In the genomic region with DNA sequence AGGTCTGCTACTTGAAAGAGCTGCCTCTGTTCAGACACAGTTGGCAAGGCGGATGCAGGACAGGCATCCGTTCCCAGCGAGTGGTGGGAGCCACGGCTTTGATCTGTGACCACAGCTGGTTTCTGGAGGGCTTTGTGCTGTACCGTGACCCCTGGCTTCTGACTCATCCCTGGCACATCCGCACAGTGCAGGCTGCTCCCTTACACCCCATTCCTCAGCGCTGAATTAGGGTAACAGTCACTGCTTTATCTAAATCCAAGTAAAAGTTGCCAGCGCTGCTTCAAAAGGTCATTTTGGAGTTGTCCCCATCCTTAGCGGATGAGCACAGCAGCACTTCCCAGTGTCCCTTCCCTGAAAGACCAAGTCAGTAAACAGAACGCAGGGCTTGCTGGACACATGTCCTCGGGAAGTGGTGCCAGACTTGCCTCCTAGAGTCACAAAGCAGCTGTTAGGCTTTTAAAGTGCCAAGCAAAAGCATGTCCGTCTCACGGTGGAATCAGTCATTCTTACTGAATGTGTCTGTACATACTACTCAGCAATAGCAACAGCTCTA, we compare ENCODE assay signal across 8 mouse cellular contexts.
DNase-seq lines count a peak whose midpoint lies in the region; ATAC-seq lines count a peak whose summit lies in the region.

No protein-coding gene starts in this region.

- intact Hi-C loops in heart, postnatal 10 days (cut with DNase I), result no loop called here

- H3K36me3 ChIP-seq in midbrain, embryonic 16.5 days (ENCODE audit: control insufficient read depth, insufficient read depth, low read length), result no peaks in the 10 kb centered on the region
- H3K36me3 ChIP-seq in midbrain, embryonic 14.5 days (ENCODE audit: control insufficient read depth, insufficient read depth, low read length), result no peaks in the 10 kb centered on the region

- WGBS in midbrain, embryonic 16.5 days, result 65% methylated on average over 13 of the region's 13 CpGs
- WGBS in midbrain, embryonic 14.5 days, result 68% methylated on average over 13 of the region's 13 CpGs

- DNase-seq in cerebellum, postnatal 14 days, result peak; percentile 40 to 45
- DNase-seq in cerebellum, postnatal 25 days, result no peak
- DNase-seq in midbrain, embryonic 14.5 days, result no peak
- DNase-seq in heart, postnatal 10 days, result peak; percentile 46 to 62
- DNase-seq in ovary, postnatal 36 days (ENCODE audit: low spot score), result peak; percentile 15
- DNase-seq in retina, embryonic 14.5 days (ENCODE audit: low spot score), result no peak
- DNase-seq in left cerebral cortex, adult 8-10 months (ENCODE audit: low spot score in 2 of 2), result no peak

- H3K27ac ChIP-seq in midbrain, embryonic 16.5 days (ENCODE audit: low read length), result no peak overlapping the region
- no peak overlapping the region for H3K27ac ChIP-seq in midbrain, embryonic 14.5 days (replicated peaks; ENCODE audit: low read depth, low read length)

- H3K4me2 ChIP-seq in midbrain, embryonic 16.5 days (ENCODE audit: low read length), result no peak overlapping the region
- no peak overlapping the region for H3K4me2 ChIP-seq in midbrain, embryonic 14.5 days (ENCODE audit: low read length)

- H3K9ac ChIP-seq in midbrain, embryonic 16.5 days (ENCODE audit: low read depth, low read length), result no peak overlapping the region
- H3K9ac ChIP-seq in midbrain, embryonic 14.5 days (replicated peaks; ENCODE audit: low read length), result no peak overlapping the region

- no peaks in the 10 kb centered on the region for H3K4me1 ChIP-seq in midbrain, embryonic 16.5 days (ENCODE audit: control insufficient read depth, insufficient read depth, low read length)
- 0 out of 2 replicates have a peak, but pooled peaks cover 4% of the 10 kb centered on the region for H3K4me1 ChIP-seq in midbrain, embryonic 14.5 days (ENCODE audit: control insufficient read depth, insufficient read depth, low read length)

- H3K9me3 ChIP-seq in midbrain, embryonic 16.5 days (replicated peaks; ENCODE audit: control insufficient read depth, low read length, poor library complexity, severe bottlenecking), result peaks cover 3% of the 10 kb centered on the region; the same call in 1 of the 2 replicates
- 0 out of 2 replicates have a peak, but pooled peaks cover 4% of the 10 kb centered on the region for H3K9me3 ChIP-seq in midbrain, embryonic 14.5 days (ENCODE audit: control insufficient read depth, low read length)

- H3K27me3 ChIP-seq in midbrain, embryonic 16.5 days (ENCODE audit: control insufficient read depth, insufficient read depth, low read depth, low read length), result no peaks in the 10 kb centered on the region
- no peaks in the 10 kb centered on the region for H3K27me3 ChIP-seq in midbrain, embryonic 14.5 days (ENCODE audit: control insufficient read depth, insufficient read depth, low read length)

- no peak overlapping the region for H3K4me3 ChIP-seq in midbrain, embryonic 16.5 days (ENCODE audit: low read depth, low read length)
- no peak overlapping the region for H3K4me3 ChIP-seq in midbrain, embryonic 14.5 days (replicated peaks; ENCODE audit: low read depth, low read length)

- 0 out of 2 replicates have a peak, but pooled peaks have one; percentile 51 for ATAC-seq in midbrain, embryonic 16.5 days
- ATAC-seq in midbrain, embryonic 14.5 days (ENCODE audit: low FRiP score, low TSS enrichment), result no peak

Comparison
In these comparisons a context has a peak if more than half of its experiments do, and no peak if none do; other contexts are left out.
1. DNase-seq: peak in cerebellum, postnatal 14 days (2 of 2), heart, postnatal 10 days (2 of 2) and ovary, postnatal 36 days (single experiment); none in cerebellum, postnatal 25 days (0 of 2), midbrain, embryonic 14.5 days (single experiment), retina, embryonic 14.5 days (single experiment) and left cerebral cortex, adult 8-10 months (0 of 2).